Mouse (Mus musculus): ENCODE measurements around the gene Mesp2.

The Mesp2 gene

GRCm38 (mm10) chr7:79800336-79800735 lies 10.2 kb upstream of the Mesp2 start:
- in situ Hi-C loops (cut with MboI; ENCODE audit: low pct_unique_long_range_greater_than_20kb in 1 of 2, low sequenced_read_pairs in 2 of 2, unreplicated experiment in 1 of 2) = no loop called here

DNA sequence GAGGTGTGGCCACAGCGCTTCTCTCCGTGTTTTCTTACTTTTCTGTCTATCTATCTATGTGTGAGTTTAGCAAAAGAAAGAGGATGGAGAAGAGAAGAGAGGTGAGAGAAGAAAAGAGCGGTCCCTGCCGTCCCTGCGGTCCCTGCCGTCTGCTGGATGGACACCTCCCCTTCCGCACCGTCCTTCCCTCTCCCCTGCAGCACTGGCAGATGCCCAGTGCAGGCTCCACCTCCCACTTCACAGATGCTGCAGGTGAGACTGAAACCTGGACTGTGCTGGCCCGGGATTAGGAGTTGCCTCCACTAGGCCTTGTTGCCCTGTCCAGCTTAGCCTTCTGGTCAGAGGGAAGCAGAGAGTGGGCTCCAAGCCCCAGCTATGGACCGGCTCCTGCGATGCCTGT lies 9.1 kb upstream of the Mesp2 start:
- in situ Hi-C loops (cut with MboI; ENCODE audit: low pct_unique_long_range_greater_than_20kb in 1 of 2, low sequenced_read_pairs in 2 of 2, unreplicated experiment in 1 of 2) = no loop called here

GRCm38 (mm10) chr7:79802037-79802436 lies 8.5 kb upstream of the Mesp2 start:
- in situ Hi-C loops (cut with MboI; ENCODE audit: low pct_unique_long_range_greater_than_20kb in 1 of 2, low sequenced_read_pairs in 2 of 2, unreplicated experiment in 1 of 2) = no loop called here

- in situ Hi-C loops (cut with MboI; ENCODE audit: low pct_unique_long_range_greater_than_20kb in 1 of 2, low sequenced_read_pairs in 2 of 2, unreplicated experiment in 1 of 2) = no loop called here
These were observed 6.6 kb upstream of the Mesp2 start for GRCm38 (mm10) chr7:79803887-79804286.

- in situ Hi-C loops (cut with MboI; ENCODE audit: low pct_unique_long_range_greater_than_20kb in 1 of 2, low sequenced_read_pairs in 2 of 2, unreplicated experiment in 1 of 2) = no loop called here
These were observed 2.0 kb upstream of the Mesp2 start for GRCm38 (mm10) chr7:79808561-79808960.

- in situ Hi-C loops (cut with MboI; ENCODE audit: low pct_unique_long_range_greater_than_20kb in 1 of 2, low sequenced_read_pairs in 2 of 2, unreplicated experiment in 1 of 2) = no loop called here
These were observed 2.9 kb downstream of the Mesp2 start for GRCm38 (mm10) chr7:79813409-79813808.

DNA sequence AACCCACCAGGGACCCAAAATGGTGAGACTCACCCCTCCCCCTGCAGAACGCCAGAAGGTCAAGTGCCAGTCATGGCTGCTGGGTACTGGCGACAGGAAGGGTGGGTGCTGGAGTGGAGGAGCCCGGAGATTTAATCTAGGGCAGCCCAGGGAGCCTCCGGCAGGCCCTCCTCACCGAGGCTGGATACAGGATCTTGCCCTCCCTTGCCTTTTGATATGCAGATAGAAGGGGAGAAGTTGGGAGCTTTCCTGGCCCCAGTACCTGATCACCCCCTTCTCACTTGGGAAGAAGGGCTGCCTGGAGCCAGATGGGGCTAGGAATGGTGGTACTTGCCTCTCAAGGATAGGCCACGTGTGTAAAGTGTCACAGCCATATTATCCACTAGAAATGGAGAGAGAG lies 7.8 kb downstream of the Mesp2 start:
- in situ Hi-C loops (cut with MboI; ENCODE audit: low pct_unique_long_range_greater_than_20kb in 1 of 2, low sequenced_read_pairs in 2 of 2, unreplicated experiment in 1 of 2) = no loop called here

DNA sequence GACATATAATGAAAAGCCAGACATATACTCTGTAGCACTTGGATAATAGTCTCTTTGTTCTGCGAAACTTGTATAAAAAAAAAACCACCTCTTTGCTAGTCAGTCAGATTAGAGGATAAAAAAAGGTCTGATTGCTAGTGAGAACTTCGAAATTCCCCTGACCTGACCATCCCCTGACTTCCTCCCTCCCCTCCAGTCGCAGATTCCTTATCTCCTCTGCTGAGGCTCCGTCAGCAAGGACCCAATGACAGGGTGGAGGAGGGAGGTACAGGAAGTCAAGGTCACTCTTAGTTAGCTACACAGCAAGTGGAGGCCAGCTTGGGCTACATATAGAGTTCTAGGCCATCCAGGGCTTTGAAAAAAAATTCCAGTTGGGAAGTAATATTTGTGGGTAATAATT lies 9.0 kb downstream of the Mesp2 start:
- in situ Hi-C loops (cut with MboI; ENCODE audit: low pct_unique_long_range_greater_than_20kb in 1 of 2, low sequenced_read_pairs in 2 of 2, unreplicated experiment in 1 of 2) = no loop called here

DNA sequence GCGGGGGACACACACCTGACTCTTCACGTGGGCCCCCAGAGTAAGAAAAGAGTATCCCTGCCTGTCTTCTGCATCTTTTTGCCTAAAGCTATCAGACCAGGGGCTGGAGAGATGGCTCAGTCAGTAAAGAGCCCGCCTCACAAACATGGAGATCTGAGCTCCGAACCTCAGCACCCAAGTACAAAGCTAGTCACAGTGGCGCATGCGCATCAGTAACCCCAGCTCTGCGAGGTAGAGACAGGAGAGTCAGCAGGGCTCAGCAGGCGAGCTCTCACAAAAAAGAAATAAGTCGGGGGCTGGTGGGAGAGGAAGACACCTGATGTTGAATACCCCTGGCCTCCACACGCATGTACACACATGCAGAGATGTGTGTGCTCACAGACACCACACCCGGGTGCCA lies 9.5 kb downstream of the Mesp2 start:
- in situ Hi-C loops (cut with MboI; ENCODE audit: low pct_unique_long_range_greater_than_20kb in 1 of 2, low sequenced_read_pairs in 2 of 2, unreplicated experiment in 1 of 2) = no loop called here

DNA sequence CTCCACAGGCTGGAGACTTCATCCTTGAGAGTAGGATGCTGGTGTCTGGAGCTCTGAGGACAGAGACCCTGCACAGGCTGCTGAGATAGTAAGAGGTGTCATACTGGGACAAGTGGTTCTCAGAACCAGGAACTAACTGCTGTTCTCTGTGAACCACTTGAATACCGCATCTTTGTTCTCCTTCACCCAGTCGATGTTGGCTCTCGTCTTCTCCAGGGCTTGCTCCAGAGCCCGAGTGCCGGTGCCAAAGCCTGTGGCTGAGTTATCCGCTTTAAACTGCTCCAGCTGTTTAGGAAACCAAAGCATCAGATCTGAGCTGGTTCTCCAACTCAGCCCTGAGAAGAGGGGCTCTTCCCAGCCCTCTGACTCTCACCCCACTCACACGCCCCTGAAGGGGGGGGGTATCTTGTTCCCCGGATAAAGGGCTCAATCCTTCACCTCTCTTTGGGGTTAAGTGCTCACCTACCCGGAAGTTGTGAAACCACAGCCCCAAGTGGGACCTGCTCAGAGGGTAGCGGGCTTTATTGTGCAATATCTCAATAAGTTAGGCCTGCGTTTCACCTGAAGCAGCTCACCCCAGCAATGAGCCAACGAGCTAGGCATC lies 11.7 kb downstream of the Mesp2 start:
- in situ Hi-C loops (cut with MboI; ENCODE audit: low pct_unique_long_range_greater_than_20kb in 1 of 2, low sequenced_read_pairs in 2 of 2, unreplicated experiment in 1 of 2) = no loop called here

DNA sequence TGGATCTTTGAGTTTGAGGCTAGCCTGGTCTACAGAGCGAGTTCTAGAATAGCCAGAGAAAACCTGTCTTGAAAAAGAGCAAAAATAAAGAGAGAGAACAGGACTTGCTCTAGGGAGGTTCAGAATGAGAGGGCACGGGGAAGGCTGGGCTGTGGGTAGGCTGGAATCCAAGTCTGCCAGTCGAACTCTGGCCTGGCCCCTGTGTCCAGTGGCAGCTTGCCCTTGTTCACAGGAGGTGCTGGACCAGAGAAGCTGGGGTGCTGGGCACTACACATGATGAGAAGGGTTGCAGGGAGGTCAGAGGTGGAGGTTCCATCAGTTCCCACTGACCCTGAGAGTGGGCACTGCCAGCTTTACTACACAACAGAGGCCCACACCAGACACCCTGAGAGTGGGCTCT lies 17.8 kb downstream of the Mesp2 start:
- in situ Hi-C loops (cut with MboI; ENCODE audit: low pct_unique_long_range_greater_than_20kb in 1 of 2, low sequenced_read_pairs in 2 of 2, unreplicated experiment in 1 of 2) = no loop called here

DNA sequence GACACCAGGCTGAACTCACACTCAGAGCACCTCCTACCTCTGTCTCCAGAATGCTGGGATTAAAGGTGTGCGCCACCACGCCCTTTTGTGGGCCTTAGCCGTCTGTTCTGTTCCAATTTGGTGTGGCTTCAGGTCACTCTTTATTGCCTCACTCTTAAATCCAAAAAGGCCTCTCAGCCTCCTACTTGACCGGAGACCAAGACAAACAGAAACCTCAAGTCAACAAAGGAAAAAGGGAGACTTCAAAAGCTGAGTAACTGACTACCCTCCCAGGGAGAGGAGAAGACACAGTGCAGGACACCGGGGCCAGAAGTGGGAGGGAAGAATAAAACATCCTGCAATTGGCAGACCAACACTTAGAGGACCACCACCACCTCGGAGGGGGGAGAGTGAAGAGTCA lies 20.6 kb downstream of the Mesp2 start:
- in situ Hi-C loops (cut with MboI; ENCODE audit: low pct_unique_long_range_greater_than_20kb in 1 of 2, low sequenced_read_pairs in 2 of 2, unreplicated experiment in 1 of 2) = no loop called here

DNA sequence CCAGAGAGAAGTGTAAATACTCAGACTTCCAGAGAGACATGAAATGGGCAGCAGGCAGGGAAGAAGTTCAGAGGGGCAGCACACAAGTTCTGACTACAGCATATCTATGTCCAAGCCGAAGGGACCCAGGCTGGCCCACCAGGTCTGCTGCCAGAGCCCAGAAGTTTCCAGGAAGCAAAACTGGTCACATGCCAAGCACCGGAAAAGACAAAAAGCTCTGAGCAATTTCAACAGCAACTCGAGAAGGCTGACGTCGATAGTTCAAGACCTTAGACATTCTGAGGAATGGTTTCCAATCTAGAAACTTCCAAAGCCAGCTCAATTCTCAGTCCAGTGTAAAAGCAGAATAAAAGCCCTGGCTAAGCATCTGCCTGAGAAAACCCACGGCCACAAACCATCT lies 21.1 kb downstream of the Mesp2 start:
- in situ Hi-C loops (cut with MboI; ENCODE audit: low pct_unique_long_range_greater_than_20kb in 1 of 2, low sequenced_read_pairs in 2 of 2, unreplicated experiment in 1 of 2) = no loop called here

DNA sequence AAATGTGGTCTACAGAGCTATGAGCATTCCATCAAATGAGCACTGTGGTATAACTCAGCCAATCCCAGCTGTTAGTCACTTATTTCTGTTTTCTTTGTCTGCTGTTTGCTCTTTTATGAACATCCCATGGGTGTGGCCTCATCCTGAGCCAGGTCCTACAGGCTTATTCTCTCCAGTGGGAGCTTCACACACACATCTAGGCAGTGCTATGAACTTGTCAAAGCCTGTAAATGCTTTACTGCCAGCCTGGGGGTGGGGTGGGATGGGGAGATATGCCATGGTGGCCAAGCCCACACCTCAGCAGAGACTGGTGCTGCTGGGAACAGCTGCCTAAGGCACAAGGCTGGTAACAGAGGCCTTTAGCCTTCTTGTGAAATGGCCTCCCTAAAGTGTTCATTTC lies 22.5 kb downstream of the Mesp2 start:
- in situ Hi-C loops (cut with MboI; ENCODE audit: low pct_unique_long_range_greater_than_20kb in 1 of 2, low sequenced_read_pairs in 2 of 2, unreplicated experiment in 1 of 2) = no loop called here

DNA sequence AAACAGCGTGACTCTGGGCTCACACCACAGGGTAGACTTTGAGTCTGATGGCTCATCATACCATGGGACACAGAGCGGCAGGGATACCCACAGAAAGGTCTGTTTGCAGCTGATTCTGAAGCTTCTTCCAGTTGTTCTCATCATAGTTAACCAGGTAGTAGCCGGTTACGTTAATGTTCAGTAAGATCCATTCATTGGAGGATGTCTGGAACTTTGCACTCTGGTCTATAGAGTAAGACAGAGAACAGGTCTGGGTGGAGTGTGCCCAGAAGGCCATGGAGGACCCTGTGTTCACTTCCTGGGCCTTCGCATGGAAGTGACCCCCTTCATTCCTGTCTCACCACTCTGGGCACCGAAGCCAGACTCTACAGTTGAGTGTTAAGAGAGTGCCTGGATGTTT lies 24.7 kb downstream of the Mesp2 start:
- in situ Hi-C loops (cut with MboI; ENCODE audit: low pct_unique_long_range_greater_than_20kb in 1 of 2, low sequenced_read_pairs in 2 of 2, unreplicated experiment in 1 of 2) = no loop called here

DNA sequence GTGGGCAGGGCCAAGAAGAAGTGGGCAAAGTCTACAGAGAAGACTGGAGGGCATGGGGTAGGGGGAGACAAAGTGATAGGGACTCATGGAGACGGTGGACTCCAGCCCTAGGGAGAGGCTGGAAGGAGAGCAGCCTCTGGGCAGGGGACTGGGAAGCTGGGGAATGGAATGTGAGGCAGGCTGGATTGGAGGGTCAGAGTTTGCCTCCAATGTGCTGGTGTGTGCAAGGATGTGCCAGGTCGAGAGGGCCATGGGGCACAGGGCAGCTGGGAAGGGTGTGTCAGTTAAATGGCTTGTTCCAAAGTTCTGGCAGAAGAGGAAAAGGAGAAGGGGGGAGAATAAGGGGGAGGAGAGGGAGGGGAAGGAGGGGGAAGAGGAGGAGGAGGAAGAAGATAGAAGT lies 26.7 kb downstream of the Mesp2 start:
- in situ Hi-C loops (cut with MboI; ENCODE audit: low pct_unique_long_range_greater_than_20kb in 1 of 2, low sequenced_read_pairs in 2 of 2, unreplicated experiment in 1 of 2) = no loop called here

GRCm38 (mm10) chr7:79842163-79842562 lies 31.6 kb downstream of the Mesp2 start:
- in situ Hi-C loops (cut with MboI; ENCODE audit: low pct_unique_long_range_greater_than_20kb in 1 of 2, low sequenced_read_pairs in 2 of 2, unreplicated experiment in 1 of 2) = no loop called here

GRCm38 (mm10) chr7:79844090-79844802 lies 33.7 kb downstream of the Mesp2 start:
- in situ Hi-C loops (cut with MboI; ENCODE audit: low pct_unique_long_range_greater_than_20kb in 1 of 2, low sequenced_read_pairs in 2 of 2, unreplicated experiment in 1 of 2) = no loop called here

GRCm38 (mm10) chr7:79846342-79846741 lies 35.8 kb downstream of the Mesp2 start:
- in situ Hi-C loops (cut with MboI; ENCODE audit: low pct_unique_long_range_greater_than_20kb in 1 of 2, low sequenced_read_pairs in 2 of 2, unreplicated experiment in 1 of 2) = no loop called here
